Mouse (Mus musculus) thymus, postnatal 10 days (tissue): ENCODE results near the gene Mtfr1l.

Experiments
- DNase-seq, 2 experiments: peaks; one replicate each; pipeline ENCODE4 v3.0.0; 2021; ENCODE audit warnings: low spot score in 2 of 2

The Mtfr1l gene

GRCm38 (mm10) chr4:134557626-134558249, 22.6 kb upstream of the Mtfr1l start:
- DNase-seq = no peak

GRCm38 (mm10) chr4:134555956-134556580, 20.9 kb upstream of the Mtfr1l start:
- DNase-seq = no peak

DNA sequence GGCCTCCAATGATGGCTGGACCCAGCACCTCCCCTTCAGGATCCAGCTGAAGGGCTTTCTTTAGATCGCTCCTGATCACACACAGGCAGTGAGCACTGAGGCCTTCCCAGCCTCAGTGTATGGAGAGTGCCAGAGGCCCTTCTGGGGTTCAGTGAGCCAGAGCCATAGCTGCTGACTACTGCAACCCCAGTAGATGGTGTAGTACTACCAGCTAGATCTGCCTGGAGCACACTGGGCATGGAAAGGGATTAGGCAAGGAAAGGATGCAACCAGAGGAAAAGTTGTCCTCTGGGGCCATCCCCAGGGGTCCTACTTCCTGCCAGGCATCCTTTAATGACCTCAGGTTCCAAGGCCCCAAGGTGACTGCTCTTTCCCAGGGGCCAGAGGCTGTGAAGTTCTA, 18.4 kb upstream of the Mtfr1l start:
- no peak for DNase-seq

GRCm38 (mm10) chr4:134551494-134552316, 16.5 kb upstream of the Mtfr1l start, which contains the start of gene Selenon:
Gene Selenon (minus strand): TSS chr4:134552166.
- no peak for DNase-seq

DNA sequence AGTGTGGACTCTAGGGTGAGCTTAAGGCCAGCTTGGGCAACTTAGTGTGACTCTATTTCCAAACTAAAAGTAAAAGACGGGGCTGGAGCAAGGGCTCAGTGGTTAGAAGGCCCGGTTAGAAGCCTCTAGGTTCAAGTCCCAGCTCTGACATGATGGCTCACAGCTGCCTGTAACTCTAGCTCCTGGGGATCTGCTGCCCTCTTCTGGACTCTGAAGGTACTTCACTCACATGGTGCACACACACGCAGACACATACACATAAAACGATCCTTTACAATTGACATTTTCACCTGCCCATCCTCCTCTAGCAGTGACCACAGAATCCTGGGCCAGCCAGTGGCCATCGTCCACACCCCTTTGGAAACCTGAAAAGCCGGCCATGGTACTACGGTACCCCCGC, 14.7 kb upstream of the Mtfr1l start:
- no peak for DNase-seq

DNA sequence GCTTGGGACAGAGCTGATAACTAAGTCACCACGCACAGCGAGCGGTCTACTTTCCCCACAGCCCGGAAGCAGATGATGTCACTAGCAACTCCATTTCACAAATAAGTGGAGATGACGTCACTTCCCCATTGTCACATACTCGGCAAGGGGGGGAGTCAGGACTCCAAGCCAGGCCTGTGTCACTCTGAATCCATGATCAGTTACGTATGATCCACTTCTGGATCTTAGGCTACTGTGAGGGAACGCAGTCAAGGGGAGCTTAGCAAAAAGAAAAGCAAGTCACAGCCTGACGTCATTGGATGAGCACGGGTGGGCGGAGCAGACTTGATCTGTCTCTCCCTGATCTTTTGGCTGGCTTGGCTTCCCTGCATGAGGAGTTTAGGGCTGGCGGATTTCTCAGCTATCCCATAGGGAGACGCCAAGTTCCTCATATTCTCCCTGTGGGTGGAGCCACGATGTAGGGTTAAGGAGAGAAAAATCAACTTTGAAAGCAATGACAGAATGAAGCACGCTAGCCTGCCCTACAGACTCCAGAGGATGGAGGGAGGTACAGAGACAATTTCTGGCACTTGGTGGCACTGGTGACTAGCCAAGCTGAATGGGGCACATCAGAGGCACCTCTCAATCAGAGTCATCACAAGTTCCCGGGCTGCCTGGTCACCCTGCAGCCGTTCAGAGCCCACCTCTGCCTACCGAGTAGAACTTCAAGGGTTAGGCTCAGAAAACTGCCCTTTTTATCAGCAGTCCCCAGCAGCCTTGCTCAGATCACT, 13.2 kb upstream of the Mtfr1l start:
- DNase-seq = no peak

GRCm38 (mm10) chr4:134546814-134547705, 11.9 kb upstream of the Mtfr1l start:
- DNase-seq = no peak

GRCm38 (mm10) chr4:134543261-134543660, 8.1 kb upstream of the Mtfr1l start:
- DNase-seq = peak; percentile 81 to 96

DNA sequence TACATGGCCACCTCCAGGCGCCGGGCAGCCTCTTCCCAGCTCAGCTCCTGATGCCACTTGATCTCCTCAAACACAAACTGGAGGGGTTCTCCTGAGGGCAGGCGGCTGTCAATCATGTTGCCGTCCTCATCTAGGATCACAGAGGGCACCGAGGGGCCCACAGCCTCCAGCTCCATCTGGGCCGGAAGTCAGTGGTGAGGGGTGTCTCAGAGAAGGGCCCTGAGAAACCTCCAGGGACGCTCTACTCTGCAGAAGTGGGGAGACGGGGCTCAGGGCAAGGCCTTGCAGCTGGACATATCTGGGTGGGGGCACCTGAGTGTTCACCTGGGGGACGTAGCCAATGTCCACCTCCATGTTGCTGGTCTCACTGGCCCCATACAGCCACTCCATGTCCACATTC, 7.5 kb upstream of the Mtfr1l start:
- DNase-seq = peak; percentile 23 to 25

GRCm38 (mm10) chr4:134538997-134539580, 3.9 kb upstream of the Mtfr1l start:
- no peak for DNase-seq

DNA sequence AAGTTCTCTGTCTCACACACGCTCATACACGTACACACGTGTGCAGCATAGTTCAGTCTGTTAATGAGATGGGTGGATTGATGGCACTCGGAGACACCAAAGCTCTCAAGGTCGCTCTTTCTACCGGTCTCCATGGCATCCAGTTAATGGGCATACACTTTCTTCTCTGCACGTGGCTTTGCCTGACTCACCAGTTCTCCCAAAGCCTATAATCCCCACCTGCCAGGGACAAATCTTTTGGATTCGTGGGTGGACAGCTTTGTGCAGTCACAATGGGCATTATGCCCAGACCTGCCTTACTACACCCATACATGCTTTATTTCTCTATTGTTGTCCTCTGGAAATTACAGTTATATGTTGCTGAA, 582 bp upstream of the Mtfr1l start:
- no peak for DNase-seq

GRCm38 (mm10) chr4:134534124-134534886, 882 bp downstream of the Mtfr1l start:
- peak; percentile 60 to 73 for DNase-seq

- DNase-seq = no peak
Measured at GRCm38 (mm10) chr4:134533421-134533820, 1.8 kb downstream of the Mtfr1l start.

DNA sequence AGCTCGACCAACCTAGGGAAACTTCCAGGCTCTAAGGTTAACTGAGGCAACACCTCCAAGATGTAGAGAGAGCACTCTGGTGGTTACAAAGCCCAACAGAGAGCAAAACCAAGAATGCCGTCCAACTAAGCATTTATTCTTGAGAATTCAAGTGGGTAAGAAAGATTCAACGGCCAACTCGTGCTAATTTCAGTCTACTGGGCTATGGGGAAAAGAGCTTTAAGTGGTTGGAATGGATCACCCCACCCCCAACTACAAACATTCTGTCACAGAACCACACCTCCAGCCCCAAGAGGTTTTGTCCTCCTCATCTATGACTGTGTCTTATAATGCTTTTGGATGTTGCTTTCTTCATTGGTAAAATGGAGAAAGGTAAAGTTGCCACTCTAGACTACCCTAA, 2.3 kb downstream of the Mtfr1l start:
- no peak for DNase-seq

- DNase-seq = no peak
Measured at GRCm38 (mm10) chr4:134526220-134526619, 9.0 kb downstream of the Mtfr1l start.

DNA sequence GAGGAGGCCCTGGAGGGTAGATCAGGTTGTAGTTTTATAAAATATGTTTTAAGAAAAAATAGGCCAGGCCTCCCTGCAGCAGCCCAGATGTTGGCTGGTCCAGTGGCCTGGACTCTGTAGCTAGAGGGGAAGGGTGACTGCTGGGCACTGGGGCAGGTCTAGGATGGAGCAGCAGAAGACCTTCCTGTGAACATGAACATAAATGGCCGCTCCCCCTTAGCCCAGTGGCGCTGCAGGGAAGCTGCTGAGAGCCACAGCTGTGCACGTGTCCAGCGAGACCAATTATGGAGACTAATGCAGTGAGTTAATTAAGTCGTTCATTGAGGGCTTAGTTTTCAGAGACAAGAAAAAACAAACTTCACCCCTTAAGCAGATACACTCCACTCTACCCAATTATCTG, 9.4 kb downstream of the Mtfr1l start:
- DNase-seq = no peak

- DNase-seq = no peak
Measured at GRCm38 (mm10) chr4:134523447-134523846, 11.7 kb downstream of the Mtfr1l start.

GRCm38 (mm10) chr4:134519281-134519680, 15.9 kb downstream of the Mtfr1l start:
- DNase-seq = no peak

DNA sequence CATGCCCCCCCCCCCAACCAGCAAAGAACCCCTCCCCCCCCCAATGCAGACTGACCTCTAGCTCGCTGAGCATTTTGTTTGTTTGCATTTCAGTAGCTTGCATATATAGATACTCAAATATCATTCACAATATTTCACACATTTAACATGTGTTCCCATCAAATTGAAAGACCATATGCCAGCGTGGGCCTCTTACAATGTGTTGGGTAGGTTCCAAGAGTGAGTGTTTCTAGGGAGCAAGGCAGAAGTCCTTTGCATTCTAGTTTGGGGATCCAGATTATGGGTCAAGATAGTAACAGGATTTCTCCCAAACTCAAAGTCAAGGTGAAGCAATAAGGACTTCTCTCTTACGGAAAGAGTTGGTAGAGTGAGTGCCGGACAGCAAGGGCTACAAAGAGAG, 16.6 kb downstream of the Mtfr1l start:
- DNase-seq = no peak

DNA sequence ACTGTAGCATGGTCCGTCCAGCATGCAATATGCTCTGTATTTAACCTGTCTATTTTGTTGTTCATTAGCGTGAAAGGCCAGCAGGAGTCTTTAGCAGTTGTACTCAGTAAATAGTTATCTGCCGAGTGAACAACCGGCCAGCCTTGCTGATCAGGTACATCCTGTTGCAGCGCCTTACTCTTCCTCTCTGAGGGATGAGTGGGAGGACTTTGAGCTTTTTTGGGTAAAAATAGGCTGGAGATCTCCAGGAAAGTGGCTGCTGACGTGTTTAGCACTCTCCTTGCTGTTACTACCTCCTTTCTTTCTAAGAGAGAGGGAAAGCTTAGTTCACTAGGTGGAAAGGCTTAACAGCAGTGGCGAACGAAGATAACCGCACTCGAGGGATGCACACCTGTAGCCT, 17.5 kb downstream of the Mtfr1l start:
- DNase-seq = no peak
